Mouse (Mus musculus): Measurements from ENCODE around the gene Smarcd1. TPM values are rescaled to one million over a fixed set of nuclear protein-coding genes. Genes with fewer than 3 reads are reported as not detected.

The Smarcd1 gene
- polyA plus RNA-seq (2011; ENCODE audit: insufficient read length, low read depth, missing spikeins) = 28.1 and 36.8 TPM in 2 replicates

GRCm38 (mm10) chr15:99701999-99702900 is at the start of gene Smarcd1:
TSS of gene Smarcd1 (plus strand) at chr15:99702129.
- Histone ChIP-seq H3K4me3 (ENCODE audit: insufficient read depth, low read length) (peak within 1 kb of the TSS; percentile 74), H3K4me1 (ENCODE audit: control insufficient read depth, insufficient read depth, low read length) (0 out of 2 replicates have a peak, but pooled peaks cover 9% of the 10 kb centered on the region), H3K27ac (ENCODE audit: insufficient read depth, low read length) (peak within 1 kb of the TSS; percentile 43)
- TF ChIP-seq POLR2A (IDR thresholded peaks at IDR 0.05; ENCODE audit: low read depth, low read length) (peak; percentile 2; the same call in 1 of the 2 replicates), CTCF (IDR thresholded peaks at IDR 0.05; ENCODE audit: borderline replicate concordance, insufficient read depth, low read length) (peak; percentile 62)

- H3K27ac ChIP-seq (ENCODE audit: insufficient read depth, low read length) = no peak overlapping the region
- TF ChIP-seq POLR2A (IDR thresholded peaks at IDR 0.05; ENCODE audit: low read depth, low read length) (no peak), CTCF (IDR thresholded peaks at IDR 0.05; ENCODE audit: borderline replicate concordance, insufficient read depth, low read length) (no peak)
- H3K4me1 ChIP-seq (ENCODE audit: control insufficient read depth, insufficient read depth, low read length) = peaks cover 12% of the 10 kb centered on the region
- no peak overlapping the region for H3K4me3 ChIP-seq (ENCODE audit: insufficient read depth, low read length)
Observed at GRCm38 (mm10) chr15:99653291-99653690, 48.6 kb upstream of the Smarcd1 start.

- TF ChIP-seq CTCF (IDR thresholded peaks at IDR 0.05; ENCODE audit: borderline replicate concordance, insufficient read depth, low read length) = no peak
- no peak for TF ChIP-seq POLR2A (IDR thresholded peaks at IDR 0.05; ENCODE audit: low read depth, low read length)
- Histone ChIP-seq H3K4me1 (ENCODE audit: control insufficient read depth, insufficient read depth, low read length) (peaks cover 9% of the 10 kb centered on the region), H3K27ac (ENCODE audit: insufficient read depth, low read length) (no peak overlapping the region), H3K4me3 (ENCODE audit: insufficient read depth, low read length) (no peak overlapping the region)
Observed at GRCm38 (mm10) chr15:99653876-99654275, 48.1 kb upstream of the Smarcd1 start.

- TF ChIP-seq POLR2A (IDR thresholded peaks at IDR 0.05; ENCODE audit: low read depth, low read length) = no peak
- TF ChIP-seq CTCF (IDR thresholded peaks at IDR 0.05; ENCODE audit: borderline replicate concordance, insufficient read depth, low read length) = no peak
- no peak overlapping the region for H3K4me3 ChIP-seq (ENCODE audit: insufficient read depth, low read length)
- H3K4me1 ChIP-seq (ENCODE audit: control insufficient read depth, insufficient read depth, low read length) = no peaks in the 10 kb centered on the region
- H3K27ac ChIP-seq (ENCODE audit: insufficient read depth, low read length) = no peak overlapping the region
Observed at GRCm38 (mm10) chr15:99655956-99656355, 46.0 kb upstream of the Smarcd1 start.

- TF ChIP-seq CTCF (IDR thresholded peaks at IDR 0.05; ENCODE audit: borderline replicate concordance, insufficient read depth, low read length) (no peak), POLR2A (IDR thresholded peaks at IDR 0.05; ENCODE audit: low read depth, low read length) (no peak)
- no peak overlapping the region for H3K4me3 ChIP-seq (ENCODE audit: insufficient read depth, low read length)
- no peaks in the 10 kb centered on the region for H3K4me1 ChIP-seq (ENCODE audit: control insufficient read depth, insufficient read depth, low read length)
- no peak overlapping the region for H3K27ac ChIP-seq (ENCODE audit: insufficient read depth, low read length)
Observed at GRCm38 (mm10) chr15:99658437-99658836, 43.5 kb upstream of the Smarcd1 start.

- no peak for TF ChIP-seq CTCF (IDR thresholded peaks at IDR 0.05; ENCODE audit: borderline replicate concordance, insufficient read depth, low read length)
- no peak for TF ChIP-seq POLR2A (IDR thresholded peaks at IDR 0.05; ENCODE audit: low read depth, low read length)
- no peak overlapping the region for H3K4me3 ChIP-seq (ENCODE audit: insufficient read depth, low read length)
- no peak overlapping the region for H3K27ac ChIP-seq (ENCODE audit: insufficient read depth, low read length)
- H3K4me1 ChIP-seq (ENCODE audit: control insufficient read depth, insufficient read depth, low read length) = no peaks in the 10 kb centered on the region
Observed at GRCm38 (mm10) chr15:99661121-99661830, 40.7 kb upstream of the Smarcd1 start.

- Histone ChIP-seq H3K4me1 (ENCODE audit: control insufficient read depth, insufficient read depth, low read length) (no peaks in the 10 kb centered on the region), H3K27ac (ENCODE audit: insufficient read depth, low read length) (no peak overlapping the region), H3K4me3 (ENCODE audit: insufficient read depth, low read length) (no peak overlapping the region)
- TF ChIP-seq CTCF (IDR thresholded peaks at IDR 0.05; ENCODE audit: borderline replicate concordance, insufficient read depth, low read length) (no peak), POLR2A (IDR thresholded peaks at IDR 0.05; ENCODE audit: low read depth, low read length) (no peak)
Observed at GRCm38 (mm10) chr15:99662371-99662770, 39.6 kb upstream of the Smarcd1 start.

GRCm38 (mm10) chr15:99663964-99664599 is 37.8 kb upstream of the Smarcd1 start:
- Histone ChIP-seq H3K4me3 (ENCODE audit: insufficient read depth, low read length) (peak overlapping the region; percentile 35; the same call in 1 of the 2 replicates), H3K27ac (ENCODE audit: insufficient read depth, low read length) (no peak overlapping the region), H3K4me1 (ENCODE audit: control insufficient read depth, insufficient read depth, low read length) (no peaks in the 10 kb centered on the region)
- TF ChIP-seq POLR2A (IDR thresholded peaks at IDR 0.05; ENCODE audit: low read depth, low read length) (no peak), CTCF (IDR thresholded peaks at IDR 0.05; ENCODE audit: borderline replicate concordance, insufficient read depth, low read length) (no peak)

Data from embryonic fibroblast, embryonic 13.5 days (primary cell).